Mouse (Mus musculus) embryo, embryonic 10 days (tissue): ENCODE results near the gene Dhx40.
A peak's percentile ranks its signal among the peaks of the same experiment; 100 is the strongest.
"Not testable (repeated sequence)": the region's sequence is repeated elsewhere in the genome, so short reads cannot be mapped to it uniquely, and the experiment has no call there.

Source experiments
- DNase-seq: peaks from one replicate; pipeline ENCODE4 v3.0.0-alpha.2; 2015; ENCODE audit warnings: low spot score

Dhx40 gene

GRCm38 (mm10) chr11:86751010-86751409 lies 56.5 kb downstream of the Dhx40 start:
- DNase-seq: no peak

- DNase-seq: no peak
Measured at GRCm38 (mm10) chr11:86749776-86750423, 57.6 kb downstream of the Dhx40 start.

DNA sequence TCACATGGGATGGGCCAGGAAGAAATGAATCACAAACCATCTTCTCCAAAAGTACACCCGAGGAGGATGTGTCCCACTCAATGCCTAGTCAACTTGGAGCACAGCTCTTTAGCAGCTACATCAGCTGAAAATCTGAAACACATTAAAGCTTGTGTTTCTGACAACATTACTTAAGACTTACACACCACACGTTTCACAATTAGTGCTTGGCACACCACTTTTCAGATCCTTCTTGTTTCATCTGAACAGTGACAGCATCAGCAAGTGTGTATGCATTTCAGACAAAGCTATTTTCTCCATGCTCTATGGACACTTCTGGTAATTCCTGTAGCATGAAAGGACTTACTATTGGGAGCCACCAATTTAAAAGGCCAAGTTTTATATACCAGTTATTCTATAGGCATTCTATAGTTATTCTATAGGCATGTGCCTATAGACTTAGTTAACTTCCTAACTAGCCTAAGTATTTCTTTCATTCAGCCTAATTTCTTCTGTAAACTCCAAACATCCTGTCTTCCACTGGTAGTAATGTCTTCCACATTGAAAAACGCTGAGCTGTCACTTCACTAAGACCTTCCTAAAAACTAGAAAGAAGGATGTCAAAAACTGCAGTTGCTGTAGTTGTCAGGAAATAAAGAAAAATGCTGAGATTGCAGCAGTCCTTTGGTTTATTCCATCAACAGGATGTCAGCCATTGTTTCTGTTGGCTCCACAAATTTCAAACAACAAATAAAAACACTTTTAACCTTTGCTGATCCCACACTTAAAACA lies 61.7 kb downstream of the Dhx40 start:
- DNase-seq: no peak

GRCm38 (mm10) chr11:86742605-86743004 lies 64.9 kb downstream of the Dhx40 start:
- peak; percentile 11 for DNase-seq

DNA sequence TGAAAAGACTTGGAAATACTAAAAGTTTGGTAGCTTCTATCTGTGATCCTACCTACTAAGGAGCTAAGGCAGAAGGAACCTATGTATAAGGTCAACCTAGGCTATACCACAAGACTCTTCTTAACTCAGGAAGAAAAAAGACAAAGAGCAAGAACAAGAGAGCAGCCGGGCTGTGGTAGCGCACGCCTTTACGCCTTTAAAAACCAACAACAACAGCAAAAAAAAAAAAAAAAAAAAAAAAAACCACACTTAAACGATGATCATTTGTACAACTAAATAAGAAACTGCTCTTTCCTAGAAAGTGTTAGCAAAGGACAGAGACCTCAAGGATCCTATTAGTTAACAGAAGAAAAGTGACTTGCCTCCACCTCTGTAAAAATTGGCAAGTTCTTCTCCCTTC lies 66.0 kb downstream of the Dhx40 start:
- no peak for DNase-seq

- DNase-seq: no peak
Measured at GRCm38 (mm10) chr11:86739470-86739869, 68.1 kb downstream of the Dhx40 start.

- no peak for DNase-seq
Measured at GRCm38 (mm10) chr11:86738956-86739355, 68.6 kb downstream of the Dhx40 start.

- not testable (repeated sequence) for DNase-seq
Measured at GRCm38 (mm10) chr11:86738308-86738707, 69.2 kb downstream of the Dhx40 start.

DNA sequence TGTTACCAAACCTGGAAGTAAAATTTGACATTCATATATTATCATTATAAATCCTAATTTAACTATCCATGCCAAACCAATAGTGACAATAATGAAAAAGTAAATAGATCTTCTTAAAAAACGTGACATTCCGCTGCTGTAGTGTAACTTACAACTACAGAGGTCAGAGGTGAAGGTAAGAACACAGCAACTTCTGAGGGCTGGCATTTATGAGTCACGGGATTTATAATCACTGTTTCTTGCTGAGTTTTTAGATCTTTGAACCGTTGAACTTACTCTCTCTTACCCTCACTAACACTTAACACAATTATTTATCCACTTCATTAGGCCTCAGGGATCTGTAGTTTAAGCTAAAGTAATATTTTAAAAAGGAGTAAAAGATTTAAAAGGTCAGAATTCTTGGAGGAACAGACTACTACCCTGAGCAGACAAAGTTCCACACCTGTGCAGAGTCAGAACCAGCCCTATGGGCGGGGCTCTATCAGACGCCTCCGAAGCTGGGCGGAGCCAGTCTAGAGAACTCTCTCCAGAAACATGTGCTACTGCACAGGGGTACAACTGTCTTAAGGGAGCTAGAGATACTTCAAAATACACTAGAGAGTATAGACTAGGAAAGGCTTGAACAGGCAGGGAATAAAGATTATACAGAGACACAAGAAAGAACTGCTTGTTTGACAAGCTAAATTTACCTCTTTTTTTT lies 70.1 kb downstream of the Dhx40 start:
- DNase-seq: no peak

DNA sequence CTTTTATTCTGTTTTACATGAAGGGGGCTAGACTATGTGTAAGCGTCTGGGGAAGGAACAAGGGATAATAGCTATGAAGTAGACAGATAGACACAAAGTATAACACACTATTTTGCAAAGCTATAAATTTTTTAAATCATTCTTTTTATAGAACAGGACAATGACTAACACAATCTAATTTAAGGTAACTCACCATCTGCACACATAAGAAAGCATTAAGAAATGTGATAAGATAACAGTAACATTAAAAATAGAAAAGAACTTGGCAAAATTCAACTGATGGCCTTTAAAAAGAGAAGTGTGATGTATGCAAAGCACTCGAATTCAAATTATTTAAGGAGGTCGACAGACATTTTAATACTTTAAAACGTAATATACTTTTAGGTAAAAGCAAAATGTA lies 72.6 kb downstream of the Dhx40 start:
- DNase-seq: no peak

DNA sequence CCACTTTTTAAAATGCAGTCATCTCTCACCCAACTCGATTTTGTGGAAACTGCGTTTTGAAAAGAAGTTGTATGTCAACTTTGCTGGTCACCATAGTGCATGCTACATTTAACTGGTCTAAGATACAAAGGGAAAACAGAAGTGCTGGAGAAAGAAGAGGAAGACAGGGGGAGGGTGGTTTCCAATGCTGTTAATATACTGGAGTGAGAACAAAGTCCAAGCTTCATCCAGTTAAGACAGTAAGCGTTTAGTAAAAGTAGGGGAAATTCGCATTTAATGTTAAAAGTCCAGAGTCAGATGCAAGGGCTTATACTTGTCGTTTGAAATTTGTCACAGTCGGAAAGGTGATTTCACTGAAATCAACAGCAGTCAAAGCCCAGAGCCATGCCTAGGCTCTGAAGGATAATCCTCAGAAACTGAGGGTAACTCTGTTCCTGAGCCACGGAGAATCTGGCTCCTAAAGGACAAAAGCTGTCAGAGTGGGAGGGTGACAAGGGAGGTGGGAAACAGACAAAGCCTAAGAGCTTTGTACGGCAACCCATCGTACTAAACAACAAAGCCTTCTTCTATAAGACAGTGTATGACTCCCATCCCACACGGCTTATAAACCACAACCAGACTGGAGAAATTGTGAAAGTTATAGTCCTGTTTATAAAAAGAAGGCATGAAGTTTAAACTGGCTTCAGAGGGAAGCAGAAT lies 73.2 kb downstream of the Dhx40 start:
- no peak for DNase-seq

DNA sequence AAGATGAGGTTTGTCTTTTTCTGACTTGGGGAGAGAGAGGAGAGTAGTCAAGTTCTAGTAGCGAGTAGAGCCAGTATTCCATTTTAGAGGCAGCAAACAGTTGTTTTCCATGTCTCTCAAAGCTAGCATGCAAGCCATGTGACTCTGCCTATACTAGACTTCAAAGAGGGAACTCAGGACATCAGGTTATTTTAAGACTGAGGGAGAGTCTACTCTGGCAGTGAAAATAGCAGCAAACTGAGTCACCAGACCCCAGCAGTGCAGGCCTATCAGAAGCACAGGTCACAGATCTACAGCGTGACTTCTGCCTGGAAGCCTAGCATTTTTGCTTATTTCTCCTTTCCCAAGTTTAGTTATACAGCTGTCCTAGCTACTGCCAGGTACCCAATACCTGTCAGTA lies 76.1 kb downstream of the Dhx40 start:
- no peak for DNase-seq

DNA sequence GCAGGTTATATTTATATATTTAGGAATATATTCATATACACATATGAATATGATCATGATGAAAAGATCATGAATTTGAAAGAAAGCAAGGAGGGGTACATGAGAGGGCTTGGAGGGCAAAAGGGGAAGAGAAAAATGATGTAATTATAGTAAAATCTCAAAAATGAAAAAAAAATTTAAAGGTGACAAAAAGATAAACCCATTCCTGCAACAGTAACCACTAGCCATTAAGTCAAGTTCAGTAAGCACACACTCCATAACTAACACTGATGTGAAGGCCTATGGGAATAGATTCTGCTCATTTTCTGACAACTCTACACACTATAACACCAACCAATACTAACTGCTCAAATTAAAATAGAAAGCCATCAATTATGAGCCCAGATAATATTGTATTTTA lies 81.9 kb downstream of the Dhx40 start:
- no peak for DNase-seq

GRCm38 (mm10) chr11:86724982-86725381 lies 82.6 kb downstream of the Dhx40 start:
- DNase-seq: no peak

GRCm38 (mm10) chr11:86724004-86724403 lies 83.5 kb downstream of the Dhx40 start:
- no peak for DNase-seq

DNA sequence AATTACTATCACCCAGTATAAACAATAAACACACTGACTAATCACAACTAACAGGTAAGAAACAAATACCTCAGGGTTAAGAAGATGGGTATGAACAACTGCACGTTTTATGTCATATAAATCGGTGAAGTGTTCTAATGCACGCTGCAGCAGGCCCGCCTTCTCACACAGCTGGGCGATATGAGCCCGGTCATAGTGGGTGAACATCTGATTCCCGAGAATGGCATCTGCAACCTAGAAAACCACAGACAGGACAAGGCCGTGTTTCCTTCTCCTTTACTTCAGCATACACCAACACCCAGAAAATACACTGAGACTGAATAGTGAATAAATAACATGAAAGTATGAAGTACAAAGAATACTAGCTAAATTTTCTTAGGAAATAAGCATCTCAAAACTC lies 88.2 kb downstream of the Dhx40 start:
- DNase-seq: no peak
